Mouse (Mus musculus): Measurements from ENCODE around the gene Tat.
A peak's percentile ranks its signal among the peaks of the same experiment; 100 is the strongest.

Gene Tat

DNA sequence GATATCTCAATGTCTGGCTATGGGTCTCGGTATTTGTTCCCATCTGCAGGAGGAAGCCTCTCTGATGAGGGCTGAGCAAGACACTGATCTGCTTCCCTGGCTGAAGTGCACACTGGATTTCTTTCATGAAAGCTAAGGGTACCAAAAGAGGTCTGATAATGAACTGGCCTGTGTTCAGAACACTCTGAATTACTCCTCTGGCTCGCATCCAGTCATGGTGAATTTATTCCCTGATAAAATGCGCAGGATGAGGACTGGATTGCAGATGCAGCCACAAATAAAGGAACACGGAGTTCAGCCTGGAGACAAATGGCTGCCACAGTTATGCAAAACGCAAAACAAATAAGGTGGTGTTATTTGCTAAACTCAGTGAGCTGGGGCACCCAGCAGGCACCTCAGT lies 6.3 kb upstream of the Tat start:
- DNase-seq, result no peak

DNA sequence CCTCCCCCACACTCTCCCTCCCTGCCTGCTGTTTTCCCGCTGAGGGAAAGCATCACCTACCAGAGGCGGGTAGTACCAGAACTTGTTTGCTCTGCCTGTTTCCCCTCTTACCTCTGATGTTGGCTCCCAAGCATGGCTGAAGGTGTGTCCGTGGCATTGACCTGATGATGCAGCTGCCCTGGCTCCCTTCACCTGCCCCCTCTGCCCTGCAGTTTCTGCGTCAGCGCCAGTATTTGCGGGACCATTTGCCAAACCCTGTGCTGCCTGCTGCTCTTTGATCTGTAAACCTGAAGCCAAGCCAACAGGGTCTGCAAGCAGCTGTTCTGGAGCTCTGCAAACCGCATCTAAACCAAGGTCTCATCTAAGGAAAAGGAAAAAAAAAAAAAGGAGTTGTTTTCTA lies 3.9 kb upstream of the Tat start:
- no peak for DNase-seq

DNA sequence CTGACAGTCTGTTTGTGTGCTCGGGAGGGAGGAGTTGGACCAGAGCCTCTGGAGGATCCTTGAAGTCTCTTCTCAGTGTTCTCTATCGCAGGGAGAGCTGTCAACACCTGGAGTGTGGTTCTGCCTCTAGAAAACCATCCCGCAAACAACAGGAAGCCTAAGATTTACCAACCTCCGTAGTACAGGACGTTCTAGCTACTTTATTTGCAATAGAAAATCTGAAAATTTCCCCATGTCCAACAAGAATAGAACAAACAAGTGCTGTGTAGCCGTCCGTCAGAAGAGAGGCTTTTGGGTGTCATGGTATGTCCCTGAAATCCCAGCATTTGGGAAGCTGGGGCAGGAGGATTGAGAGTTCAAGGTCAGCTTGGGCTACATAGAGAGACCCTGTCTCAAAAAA lies 2.5 kb upstream of the Tat start:
- no peak for DNase-seq

DNA sequence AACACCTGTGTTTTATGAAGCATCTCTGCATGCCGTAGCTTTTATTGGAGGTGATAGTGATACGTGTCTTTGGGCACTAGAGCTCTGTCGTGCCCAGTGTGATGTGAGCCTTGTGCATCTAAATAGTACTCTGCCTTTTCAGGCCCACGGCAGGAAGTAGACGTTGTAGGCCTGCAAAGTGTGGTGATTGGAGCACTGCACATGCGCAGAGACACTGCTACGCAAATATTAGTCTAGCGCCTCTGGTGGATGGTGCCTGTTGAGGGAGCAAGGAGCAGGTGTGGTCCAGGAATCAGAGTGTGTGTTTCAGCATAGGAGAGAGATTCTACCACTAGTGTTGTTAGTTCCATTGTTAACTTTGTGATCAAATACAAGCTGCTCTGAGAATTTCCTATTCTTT lies 1.1 kb upstream of the Tat start:
- no peak for DNase-seq

DNA sequence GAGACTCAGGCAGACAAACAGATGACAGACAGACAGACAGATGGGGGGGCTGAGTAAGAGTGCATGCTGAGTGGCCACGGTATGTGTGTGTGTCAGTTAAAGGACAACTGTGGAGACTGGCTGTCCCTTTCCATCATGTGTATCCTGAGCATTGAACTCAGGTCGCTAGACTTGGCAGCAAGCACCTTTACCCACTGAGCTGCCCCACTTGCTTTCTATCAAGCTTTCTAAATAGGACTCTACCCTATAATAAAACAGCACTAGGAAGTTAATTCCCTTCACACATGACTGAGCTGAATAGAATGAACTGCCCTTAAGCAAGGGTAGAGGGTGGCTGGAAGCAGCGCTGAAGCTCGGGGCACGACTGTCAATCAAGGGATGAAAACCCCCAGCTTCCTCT lies 1.9 kb downstream of the Tat start:
- no peak for DNase-seq

DNA sequence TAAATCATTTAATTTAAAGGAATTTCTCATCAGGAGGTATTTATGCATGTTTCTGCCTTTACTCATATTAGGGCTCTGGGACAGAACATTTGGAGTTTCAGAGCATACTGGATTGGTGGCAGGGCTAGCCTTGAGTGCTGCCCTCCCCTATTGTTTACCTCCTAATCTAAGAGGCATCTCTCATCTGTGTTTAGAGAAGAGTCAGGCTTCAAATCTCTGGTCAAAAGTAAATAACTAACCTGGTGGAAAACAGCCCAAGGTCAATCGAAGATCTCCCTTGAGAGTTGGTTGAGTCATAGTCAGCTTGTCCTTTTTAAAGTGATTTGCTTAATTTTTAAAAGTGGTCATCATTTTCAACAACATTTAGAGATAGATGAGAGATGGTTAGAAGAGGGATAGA lies 2.7 kb downstream of the Tat start:
- DNase-seq, result no peak

DNA sequence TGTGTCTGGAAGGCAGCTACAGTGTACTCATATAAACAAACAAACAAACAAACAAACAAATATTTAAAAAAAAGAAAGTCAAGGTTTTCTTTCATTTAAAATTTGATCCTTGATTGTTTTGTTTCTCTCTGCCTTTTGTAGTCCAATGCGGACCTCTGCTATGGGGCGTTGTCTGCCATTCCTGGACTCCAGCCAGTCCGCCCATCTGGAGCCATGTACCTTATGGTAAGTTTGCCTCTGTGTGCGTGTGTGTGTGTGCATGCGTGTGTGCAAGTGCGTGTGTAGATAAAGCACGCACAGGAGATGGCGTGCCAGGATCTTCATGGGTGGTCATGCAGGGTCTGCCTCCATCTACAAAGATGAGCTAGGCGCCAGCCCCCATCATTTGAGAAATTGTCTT lies 7.1 kb downstream of the Tat start:
- no peak for DNase-seq

DNA sequence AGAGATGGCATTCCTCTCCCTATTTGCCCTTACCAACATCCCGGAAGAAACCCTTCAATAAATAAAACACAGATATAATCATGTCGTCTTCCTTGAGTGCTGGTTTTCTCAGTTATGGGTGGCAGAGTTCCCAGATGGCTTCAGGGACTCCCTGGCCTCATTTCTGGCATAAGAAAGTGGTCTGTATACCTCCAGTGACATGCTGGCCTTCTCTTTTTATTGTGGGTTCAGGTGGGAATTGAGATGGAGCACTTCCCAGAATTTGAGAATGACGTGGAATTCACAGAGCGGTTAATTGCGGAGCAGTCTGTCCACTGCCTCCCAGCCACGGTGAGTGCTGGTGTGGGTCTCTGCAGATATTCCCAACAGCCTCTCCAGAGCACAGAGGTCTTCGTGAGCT lies 7.8 kb downstream of the Tat start:
- no peak for DNase-seq

DNA sequence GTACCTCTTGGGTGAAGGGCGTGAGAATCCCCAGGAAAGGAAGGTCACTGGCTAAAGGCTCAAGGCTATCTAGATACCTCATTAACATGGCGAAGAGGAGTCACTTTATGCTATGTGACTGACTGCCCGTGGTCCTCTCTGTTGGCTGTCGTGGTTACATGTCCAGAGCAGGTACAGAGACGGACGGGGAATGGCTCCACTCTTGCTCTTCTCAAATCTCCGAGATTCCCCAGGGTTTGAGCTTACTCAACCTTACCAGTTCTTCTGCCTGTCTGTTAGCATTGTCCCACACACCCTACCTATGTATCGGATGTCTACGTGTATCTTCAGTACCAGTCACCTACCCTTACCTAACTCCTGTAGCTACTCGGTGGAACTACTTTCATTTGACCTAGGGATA lies 9.7 kb downstream of the Tat start:
- no peak for DNase-seq

DNA sequence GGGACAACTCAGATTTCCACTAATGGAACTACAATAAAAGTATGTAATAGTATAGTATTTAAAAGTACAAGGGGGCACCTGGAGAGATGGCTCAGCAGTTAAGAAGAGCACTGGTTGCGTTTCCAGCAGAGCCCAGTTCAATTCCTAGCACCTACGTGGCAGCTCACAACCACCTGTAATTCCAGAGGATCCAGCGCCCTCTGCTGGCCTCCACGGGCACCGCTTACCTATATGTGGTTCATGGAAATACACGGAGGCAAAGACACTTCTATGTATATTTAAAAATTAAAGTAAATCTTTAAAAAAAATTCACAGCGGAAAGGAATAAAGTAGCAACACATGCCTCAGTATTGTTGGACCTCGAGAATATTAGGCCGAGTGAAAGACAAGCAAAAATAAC lies 12.7 kb downstream of the Tat start:
- DNase-seq, result peak; percentile 43

DNA sequence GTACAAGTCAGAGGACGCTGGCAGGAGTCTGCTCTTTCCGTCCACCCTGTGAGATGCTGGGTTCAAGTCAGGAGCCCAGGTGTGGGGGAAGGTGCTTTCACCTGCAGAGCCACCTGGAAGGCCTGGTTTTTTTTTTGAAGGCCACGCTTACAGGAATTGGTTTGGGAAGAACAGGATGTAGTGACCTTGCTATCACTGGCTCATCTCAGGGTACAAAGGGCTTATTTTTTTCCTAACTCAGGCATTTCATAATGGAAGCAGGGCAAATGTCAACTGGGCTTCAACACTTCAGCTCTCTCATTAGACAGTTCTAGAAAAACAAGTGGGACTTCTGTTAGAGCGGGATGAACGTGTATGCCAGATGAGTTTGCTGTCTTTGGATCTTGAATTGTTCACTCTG lies 14.1 kb downstream of the Tat start:
- no peak for DNase-seq

DNA sequence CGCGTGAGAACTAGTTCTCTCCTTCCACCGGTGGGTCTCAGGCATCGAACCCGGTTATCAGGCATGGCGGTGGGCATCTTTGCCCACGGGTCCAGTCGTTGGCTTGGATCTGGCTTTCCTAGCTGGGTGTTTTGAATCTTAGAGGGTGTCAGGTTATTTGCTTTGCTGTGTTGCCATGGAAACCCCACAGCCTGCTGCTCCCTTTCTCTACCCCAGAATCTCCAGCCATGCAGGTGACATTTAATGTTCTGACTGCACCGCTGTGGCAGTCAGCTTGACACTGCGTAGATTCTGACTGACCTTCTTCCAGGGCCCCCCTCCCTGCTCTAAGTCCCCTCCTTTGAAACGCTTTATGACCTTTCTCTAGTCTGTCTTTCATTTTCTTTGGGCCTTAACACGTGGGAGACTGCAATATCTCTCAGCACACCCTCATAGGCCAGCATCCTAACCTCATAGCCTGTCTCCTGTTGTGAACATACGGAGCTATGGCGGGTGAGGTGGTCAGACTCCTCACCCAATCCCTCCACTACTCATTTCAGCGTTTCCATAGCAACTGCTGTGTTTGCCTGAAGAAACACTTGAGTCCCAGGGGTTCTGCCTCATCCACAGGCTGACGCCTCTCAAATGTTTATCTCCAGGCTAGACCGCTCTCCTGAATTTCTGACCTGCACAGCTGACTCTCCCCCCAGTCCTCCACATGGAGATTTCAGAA lies 16.2 kb downstream of the Tat start:
- DNase-seq, result peak; percentile 19

DNA sequence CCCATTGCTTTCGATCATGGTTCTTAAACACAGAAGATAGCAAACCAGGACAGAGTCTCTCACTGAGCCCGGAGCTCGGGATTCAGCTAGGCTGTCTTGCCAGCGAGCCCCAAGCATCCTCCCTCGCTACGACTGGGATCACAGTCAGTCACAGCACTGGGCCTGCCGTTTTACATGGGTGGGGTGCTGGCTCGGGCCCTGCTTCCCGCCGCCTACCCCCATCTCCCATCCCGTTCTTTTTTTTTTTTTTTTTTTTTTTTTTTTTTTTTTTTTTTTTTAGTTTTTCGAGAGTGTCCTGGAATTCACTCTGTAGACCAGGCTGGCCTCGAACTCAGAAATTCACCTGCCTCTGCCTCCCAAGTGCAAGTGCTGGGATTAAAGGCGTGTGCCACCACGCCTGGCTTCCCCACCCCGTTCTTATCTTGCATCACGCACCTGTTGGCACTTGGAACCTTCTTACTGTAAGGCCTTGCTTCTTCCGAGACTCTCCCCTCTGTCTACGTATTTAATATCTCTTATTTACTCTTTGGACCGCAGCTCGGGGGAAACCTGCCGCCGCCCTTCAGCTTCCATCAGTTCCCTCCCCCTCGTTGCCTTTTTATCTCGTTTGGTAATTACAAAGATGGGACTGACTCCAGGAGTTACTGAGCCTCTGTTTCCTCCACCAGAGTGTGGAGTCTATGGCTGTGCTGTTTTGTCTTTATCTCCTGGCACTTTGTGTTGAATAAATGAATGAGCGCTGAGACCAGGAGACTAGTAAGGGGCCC lies 18.2 kb downstream of the Tat start:
- no peak for DNase-seq

DNA sequence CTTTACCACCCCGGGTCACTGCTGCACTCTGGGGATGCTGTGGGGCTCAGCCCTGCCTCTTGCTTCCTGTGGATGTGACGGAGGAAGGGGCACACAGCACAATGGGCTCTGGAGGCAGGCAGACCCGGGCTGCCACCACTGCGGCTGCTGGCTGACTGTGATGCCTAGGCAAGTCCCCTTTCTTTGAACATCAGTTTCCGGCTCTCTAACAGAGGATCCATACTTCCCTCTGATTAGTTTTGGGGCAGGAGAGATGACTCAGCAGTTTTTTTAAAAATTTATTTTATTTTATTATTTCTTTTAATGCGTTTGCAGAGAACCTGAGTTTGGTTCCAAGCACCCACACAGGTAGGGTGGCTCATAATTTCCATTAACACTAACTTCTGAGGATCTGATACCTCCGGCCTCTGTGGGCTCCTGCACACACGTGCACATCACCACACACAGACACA lies 18.8 kb downstream of the Tat start:
- DNase-seq, result no peak

DNA sequence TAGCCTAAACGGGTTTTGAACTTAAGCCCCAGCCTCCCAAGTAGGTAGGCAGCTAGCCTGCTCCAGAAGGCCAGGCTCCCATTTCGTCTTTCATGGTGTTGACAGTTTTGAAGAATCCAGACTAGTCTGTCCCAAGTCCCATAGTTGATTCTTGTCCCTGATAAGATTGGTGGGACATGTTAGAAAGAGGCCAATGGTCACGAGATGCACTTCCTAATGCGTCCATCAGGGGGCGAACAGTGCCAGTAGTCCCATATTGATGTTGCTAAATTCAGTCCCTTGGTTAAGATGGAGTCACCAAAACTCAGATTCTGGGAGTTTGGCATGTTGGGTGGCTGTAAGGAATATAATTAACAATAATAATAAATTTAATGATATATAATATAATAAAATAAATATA lies 20.6 kb downstream of the Tat start:
- peak; percentile 54 for DNase-seq

DNA sequence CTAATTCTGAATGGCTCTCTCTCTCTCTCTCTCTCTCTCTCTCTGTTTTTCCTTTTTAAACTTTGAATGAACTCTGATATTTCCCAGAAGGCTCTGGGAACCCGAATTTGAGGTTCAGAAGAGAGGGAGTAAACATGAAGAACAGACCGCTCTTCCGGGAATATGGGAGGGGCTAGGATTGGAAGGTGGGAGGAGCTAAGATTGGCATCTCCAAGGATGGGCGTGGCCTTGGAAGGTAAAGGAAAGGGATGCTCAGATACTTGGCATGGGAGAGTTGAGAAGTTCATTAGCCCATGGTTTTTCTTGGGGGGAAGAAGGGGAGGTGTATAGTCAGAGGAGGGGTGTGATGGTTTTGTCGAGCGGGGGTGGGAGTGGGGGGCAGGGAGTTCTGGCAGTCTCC lies 31.8 kb downstream of the Tat start:
- no peak for DNase-seq

DNA sequence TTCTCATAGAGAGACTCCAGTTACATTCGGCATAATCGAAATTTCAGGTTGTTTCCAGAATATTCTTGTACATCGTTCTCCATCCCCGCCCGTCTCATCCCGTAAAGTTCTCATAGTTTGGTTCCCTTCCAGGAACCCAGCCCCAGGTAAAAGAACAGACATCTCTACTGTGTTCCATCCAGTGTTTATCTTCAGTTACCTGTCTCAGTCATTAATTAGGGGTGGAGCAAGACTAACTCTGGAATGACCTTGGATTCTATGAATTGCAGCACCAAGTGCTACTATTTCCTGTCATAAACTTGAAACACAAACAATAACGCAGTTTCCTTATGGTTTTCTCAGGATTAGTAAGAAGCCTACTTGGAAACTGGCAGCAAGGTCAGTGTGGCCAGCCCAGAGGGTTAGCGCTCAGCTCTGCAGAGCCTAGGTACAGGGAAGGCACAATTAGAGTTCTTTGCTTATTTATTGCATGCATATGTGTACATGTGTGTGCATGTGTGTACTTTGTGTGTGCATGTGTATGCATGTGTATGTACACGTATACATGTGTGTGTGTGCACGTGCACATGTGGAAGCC lies 32.6 kb downstream of the Tat start:
- DNase-seq, result no peak

DNA sequence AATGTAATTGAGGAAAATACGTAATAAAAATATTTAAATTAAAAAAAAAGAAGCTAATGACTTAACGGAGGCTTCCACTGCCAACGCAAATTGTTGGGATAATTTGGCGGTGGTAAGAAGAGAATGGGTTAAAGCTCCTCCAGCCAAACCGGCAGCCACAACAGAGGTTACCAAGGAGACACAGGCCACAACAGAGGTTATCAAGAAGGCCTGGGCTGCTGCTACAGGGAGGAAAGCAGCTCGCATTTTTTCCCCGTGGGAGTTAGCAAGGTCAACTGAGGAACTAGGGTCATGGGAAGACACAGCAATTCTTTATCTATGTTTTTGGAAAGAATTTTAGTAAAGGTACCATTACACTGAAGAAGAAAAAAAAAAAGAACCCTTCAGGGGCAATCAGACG lies 43.5 kb downstream of the Tat start:
- DNase-seq, result peak; percentile 30

DNA sequence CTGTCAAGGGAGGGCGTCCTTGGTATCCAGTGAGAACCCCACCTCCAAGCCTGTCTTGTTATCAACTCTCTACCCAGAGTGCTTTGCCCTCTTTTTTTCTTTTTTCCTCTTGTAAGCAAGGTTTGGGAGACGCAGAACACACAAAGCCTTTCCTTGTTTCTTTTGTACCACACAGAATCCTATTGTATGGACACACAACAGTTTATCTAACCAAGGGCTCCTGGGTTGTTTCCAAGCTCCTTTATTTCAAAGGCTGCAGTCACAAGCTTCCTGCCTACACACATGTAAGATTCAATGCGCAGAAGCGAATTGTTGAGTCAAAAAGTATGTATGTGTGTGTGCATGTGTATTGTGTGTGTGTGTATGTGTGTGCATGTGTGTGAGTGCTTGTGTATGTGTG lies 44.1 kb downstream of the Tat start:
- no peak for DNase-seq

DNA sequence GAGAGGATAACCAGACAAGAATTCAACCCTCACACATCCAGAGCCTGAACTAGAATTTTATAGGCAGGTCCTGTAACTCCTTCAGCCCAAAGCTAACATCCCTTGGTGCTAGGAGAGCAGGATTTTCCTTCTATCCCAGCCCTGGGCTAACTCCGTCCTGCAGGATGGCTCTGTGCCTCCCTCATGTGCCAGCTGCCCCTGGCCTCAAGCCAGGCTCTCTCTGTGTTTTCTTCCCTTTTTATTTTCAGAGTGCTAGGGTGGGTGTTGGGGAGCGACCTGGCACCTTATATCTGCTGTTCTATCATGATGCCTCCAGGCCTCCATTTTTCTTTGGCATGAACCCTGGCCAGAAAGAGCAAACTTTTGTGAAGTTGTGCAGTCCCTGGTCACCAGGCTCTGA lies 45.9 kb downstream of the Tat start:
- no peak for DNase-seq

DNA sequence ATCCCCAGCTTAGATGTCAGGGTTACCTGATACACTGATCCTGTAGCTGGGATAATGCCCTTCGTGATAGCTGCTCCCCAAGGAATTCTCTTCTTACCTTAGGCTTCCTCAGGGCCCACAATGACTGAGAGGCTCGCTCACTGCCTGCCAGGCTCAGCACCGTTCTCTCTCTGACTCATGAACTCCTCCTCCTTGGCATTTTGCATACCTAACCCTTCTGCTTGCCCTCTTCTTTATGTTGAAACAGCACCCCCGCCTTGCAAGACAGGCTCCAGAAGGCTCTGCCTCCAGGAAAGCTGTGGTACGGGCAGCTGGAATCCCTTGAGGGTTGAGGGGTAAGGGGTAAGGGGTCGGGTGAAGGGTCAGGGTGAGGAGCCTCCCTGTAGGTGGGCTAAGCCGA lies 49.0 kb downstream of the Tat start:
- no peak for DNase-seq

DNA sequence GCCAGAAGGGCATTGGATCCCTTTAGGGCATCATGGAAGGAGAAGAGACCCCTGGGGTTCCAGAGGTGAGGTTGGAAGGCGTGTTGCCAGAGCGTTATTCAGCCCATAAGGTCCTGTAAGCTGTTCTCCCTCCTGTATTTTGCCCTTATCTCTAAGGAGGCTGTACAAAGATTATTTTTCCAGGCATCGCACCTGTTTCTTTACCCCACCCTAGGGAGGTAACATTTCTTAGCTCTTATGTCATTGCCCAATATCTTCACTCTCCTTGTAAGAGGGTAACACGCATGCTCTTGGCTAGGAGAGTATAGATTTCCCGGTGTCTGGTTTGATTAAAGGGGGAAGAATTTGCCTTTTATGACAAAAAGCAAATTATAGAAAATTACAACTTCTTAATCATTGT lies 49.4 kb downstream of the Tat start, which contains the start of gene Chst4:
TSS of gene Chst4 (minus strand) at position 82 of the 400 bp plus-strand sequence.
- no peak for DNase-seq

DNA sequence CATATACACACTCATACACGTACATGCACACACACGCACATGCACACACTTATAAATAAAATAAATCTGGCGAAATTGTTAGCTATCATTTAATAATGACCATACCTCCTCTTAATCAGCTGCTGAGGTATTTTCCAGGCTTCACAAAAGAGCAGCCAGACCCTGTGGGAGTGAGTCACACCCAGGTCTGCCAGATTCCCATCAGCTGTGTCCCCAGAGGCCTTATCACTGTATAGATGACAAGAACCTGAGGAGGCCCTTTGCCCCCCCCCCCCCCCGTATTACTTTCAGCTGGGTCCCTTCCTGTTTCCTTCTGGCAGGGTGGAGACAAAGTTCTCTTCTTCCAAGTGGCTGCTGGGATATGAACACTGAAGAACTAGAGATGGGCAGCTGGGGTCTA lies 50.3 kb downstream of the Tat start:
- no peak for DNase-seq

Measured in embryo, embryonic 11 days (tissue).